Mouse (Mus musculus): ENCODE data around the gene Smim10l2a.

DNA sequence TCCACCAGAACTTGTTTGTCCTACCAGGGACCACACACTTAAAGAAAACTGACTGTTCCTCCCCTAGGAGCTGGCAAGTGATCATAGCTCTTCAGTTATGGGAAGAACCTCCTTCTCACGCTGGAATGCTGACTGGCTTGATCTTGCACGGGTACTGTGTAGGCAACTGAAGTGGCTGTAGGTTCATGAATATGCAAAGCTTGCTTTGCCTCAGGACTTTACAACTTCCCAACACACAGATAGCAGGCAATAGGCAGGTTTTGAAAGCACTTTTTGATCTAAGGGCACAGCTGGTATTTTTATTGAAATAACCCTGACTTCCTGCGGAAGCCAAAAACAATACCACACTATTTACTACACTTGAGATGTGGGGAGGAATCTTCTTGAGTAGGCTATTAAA, 31.5 kb upstream of the Smim10l2a start:
- TF ChIP-seq POLR2A (IDR thresholded peaks at IDR 0.05; ENCODE audit: insufficient read depth, low read depth, low read length) (no peak), CTCF (IDR thresholded peaks at IDR 0.05) (no peak)

All from heart, adult 2 months (tissue).